Mouse (Mus musculus): ENCODE results near the gene Prmt3. TPM values are rescaled to one million over a fixed set of nuclear protein-coding genes. Genes with fewer than 3 reads are reported as not detected.

The Prmt3 gene
- total and polyA plus RNA-seq, 3 experiments = 62.5 to 73.9 (median 63.7) TPM

- DNase-seq (ENCODE audit: low read depth, low spot score) = no peak
- TF ChIP-seq MEF2A (IDR thresholded peaks at IDR 0.05; ENCODE audit: extremely low read depth, insufficient replicate concordance, low read depth, low read length, poor library complexity, severe bottlenecking) (peak; percentile 70; the same call in 1 of the 2 replicates), USF1 (IDR thresholded peaks at IDR 0.05; ENCODE audit: low read depth, low read length) (no peak)
- peaks cover 0 to 35% of the 10 kb centered on the region in 2 experiments; a peak in 2 of 4 replicates for H3K36me3 ChIP-seq (ENCODE audit: control insufficient read depth in 1 of 2, insufficient read depth in 2 of 2, low read length in 2 of 2)
- H3K27me3 ChIP-seq (ENCODE audit: control insufficient read depth in 1 of 2, insufficient read depth in 2 of 2, low read length in 2 of 2) = no peaks in the 10 kb centered on the region
- no peaks in the 10 kb centered on the region for H3K79me2 ChIP-seq (ENCODE audit: control insufficient read depth, insufficient read depth, low read length, poor library complexity)
- no peak overlapping the region for H3K9ac ChIP-seq (ENCODE audit: control insufficient read depth, low read depth, low read length, poor library complexity, severe bottlenecking)
- no peak overlapping the region for H3K27ac ChIP-seq (ENCODE audit: control insufficient read depth, low read depth, low read length)
- no peaks in the 10 kb centered on the region for H3K9me3 ChIP-seq (replicated peaks; ENCODE audit: insufficient read depth, low read length)
- no peaks in the 10 kb centered on the region for H3K4me1 ChIP-seq (ENCODE audit: control insufficient read depth in 1 of 2, insufficient read depth in 2 of 2, low read length in 2 of 2)
- H3K4me3 ChIP-seq (ENCODE audit: control insufficient read depth in 1 of 2, insufficient read depth in 1 of 2, low read depth in 2 of 2, low read length in 2 of 2) = no peak overlapping the region
Measured at GRCm38 (mm10) chr7:49822028-49822427, 43.9 kb downstream of the Prmt3 start.

- Histone ChIP-seq H3K4me3 (ENCODE audit: control insufficient read depth in 1 of 2, insufficient read depth in 1 of 2, low read depth in 2 of 2, low read length in 2 of 2) (no peak overlapping the region), H3K36me3 (ENCODE audit: control insufficient read depth in 1 of 2, insufficient read depth in 2 of 2, low read length in 2 of 2) (peaks cover 0 to 43% of the 10 kb centered on the region in 2 experiments; a peak in 2 of 4 replicates), H3K9me3 (replicated peaks; ENCODE audit: insufficient read depth, low read length) (no peaks in the 10 kb centered on the region), H3K9ac (ENCODE audit: control insufficient read depth, low read depth, low read length, poor library complexity, severe bottlenecking) (no peak overlapping the region), H3K27me3 (ENCODE audit: control insufficient read depth in 1 of 2, insufficient read depth in 2 of 2, low read length in 2 of 2) (no peaks in the 10 kb centered on the region), H3K27ac (ENCODE audit: control insufficient read depth, low read depth, low read length) (no peak overlapping the region), H3K4me1 (ENCODE audit: control insufficient read depth in 1 of 2, insufficient read depth in 2 of 2, low read length in 2 of 2) (no peaks in the 10 kb centered on the region), H3K79me2 (ENCODE audit: control insufficient read depth, insufficient read depth, low read length, poor library complexity) (no peaks in the 10 kb centered on the region)
- TF ChIP-seq MXI1 (IDR thresholded peaks at IDR 0.05; ENCODE audit: low read depth, low read length) (no peak), RCOR1 (IDR thresholded peaks at IDR 0.05; ENCODE audit: low read depth, low read length) (no peak), KAT2A (conservative IDR thresholded peaks at IDR 0.05; ENCODE audit: low read depth, low read length) (no peak), CHD2 (IDR thresholded peaks at IDR 0.05; ENCODE audit: low read length) (no peak), CTCF (IDR thresholded peaks at IDR 0.05 in 2 of 3, conservative IDR thresholded peaks at IDR 0.05 in 1 of 3; ENCODE audit: control insufficient read depth in 1 of 3, insufficient read depth in 1 of 3, low read depth in 2 of 3, low read length in 3 of 3, poor library complexity in 1 of 3, severe bottlenecking in 1 of 3) (no peak), MAZ (IDR thresholded peaks at IDR 0.05; ENCODE audit: low read depth, low read length) (no peak), POLR2AphosphoS5 (IDR thresholded peaks at IDR 0.05; ENCODE audit: borderline replicate concordance, low read depth, low read length) (no peak), NELFE (IDR thresholded peaks at IDR 0.05; ENCODE audit: low read depth, low read length) (no peak), GABPA (IDR thresholded peaks at IDR 0.05; ENCODE audit: low read depth, low read length) (no peak), EP300 (IDR thresholded peaks at IDR 0.05; ENCODE audit: low read depth in 1 of 2, low read length in 2 of 2) (no peak), MYC (IDR thresholded peaks at IDR 0.05; ENCODE audit: low read depth, low read length) (no peak), GATA1 (IDR thresholded peaks at IDR 0.05; ENCODE audit: low read depth, low read length) (no peak), ZC3H11A (IDR thresholded peaks at IDR 0.05; ENCODE audit: low read depth, low read length) (no peak), MEF2A (IDR thresholded peaks at IDR 0.05; ENCODE audit: extremely low read depth, insufficient replicate concordance, low read depth, low read length, poor library complexity, severe bottlenecking) (no peak), ZNF384 (IDR thresholded peaks at IDR 0.05; ENCODE audit: low read depth, low read length) (no peak), MAFK (IDR thresholded peaks at IDR 0.05; ENCODE audit: borderline replicate concordance, low read depth, low read length) (no peak)
- no peak for DNase-seq (ENCODE audit: low read depth, low spot score)
Measured at GRCm38 (mm10) chr7:49823595-49823994, 45.4 kb downstream of the Prmt3 start.
